Mouse (Mus musculus) intestine, embryonic 16.5 days (tissue): ENCODE measurements around the gene Vmn1r19. TPM values are rescaled to one million over a fixed set of nuclear protein-coding genes. Genes with fewer than 3 reads are reported as not detected.

Experiments
- polyA plus RNA-seq: library from polyadenylated mRNA; unstranded; fragments of >200 nt; fragmentation: Nextera tagmentation; extraction: Ambion mirVana; gene quantifications from 2 replicates; pipeline ENCODE4 v1.2.1, GENCODE M21; 2015

Vmn1r19 gene
- polyA plus RNA-seq, 1 experiment from 2014 or later = not detected

Other genes starting within 250 kb of the Vmn1r19 start
- gene Vmn1r12, start 246.9 kb upstream of the Vmn1r19 start, polyA plus RNA-seq = not detected in 2 replicates
- not detected in 2 replicates for gene Vmn1r13, start 200.5 kb upstream of the Vmn1r19 start, polyA plus RNA-seq
- not detected in 2 replicates for gene Vmn1r14, start 172.1 kb upstream of the Vmn1r19 start, polyA plus RNA-seq
- not detected in 2 replicates for gene Vmn1r15, start 145.8 kb upstream of the Vmn1r19 start, polyA plus RNA-seq
- gene Vmn1r16, start 74.3 kb upstream of the Vmn1r19 start, polyA plus RNA-seq = not detected in 2 replicates
- gene Vmn1r17, start 40.1 kb upstream of the Vmn1r19 start, polyA plus RNA-seq = not detected in 2 replicates
- gene Vmn1r18, start 8.0 kb upstream of the Vmn1r19 start, polyA plus RNA-seq = not detected in 2 replicates
- not detected in 2 replicates for gene Vmn1r20, start 25.1 kb downstream of the Vmn1r19 start, polyA plus RNA-seq
- gene Ppm1k, start 131.7 kb downstream of the Vmn1r19 start, polyA plus RNA-seq = 3.4 and 3.9 TPM in 2 replicates
- gene Herc6, start 177.2 kb downstream of the Vmn1r19 start, polyA plus RNA-seq = 1.2 and 2.0 TPM in 2 replicates